Mouse (Mus musculus) gastrocnemius, postnatal 14 days (tissue): ENCODE data around the gene Gm42742. TPM values are rescaled to one million over a fixed set of nuclear protein-coding genes. Genes with fewer than 3 reads are reported as not detected.
A peak's percentile ranks its signal among the peaks of the same experiment; 100 is the strongest.

Experiments
- DNase-seq: peaks from one replicate; pipeline ENCODE4 v3.0.0; 2021; ENCODE audit warnings: mixed read lengths
- intact Hi-C: fragments of 180-260 bp; cut with DNase I; formaldehyde crosslinking; loops from one replicate; pipeline ENCODE4 v1.15.1; 2025; ENCODE audit warnings: low total_unique reads
- total RNA-seq, 2 experiments: library from RNA; stranded (reverse); gene quantifications; 2 replicates each; pipeline ENCODE4 v1.2.3; 2021

Gene Gm42742
- total RNA-seq, 2 experiments from 2014 or later = 11.1 to 11.6 TPM

DNA sequence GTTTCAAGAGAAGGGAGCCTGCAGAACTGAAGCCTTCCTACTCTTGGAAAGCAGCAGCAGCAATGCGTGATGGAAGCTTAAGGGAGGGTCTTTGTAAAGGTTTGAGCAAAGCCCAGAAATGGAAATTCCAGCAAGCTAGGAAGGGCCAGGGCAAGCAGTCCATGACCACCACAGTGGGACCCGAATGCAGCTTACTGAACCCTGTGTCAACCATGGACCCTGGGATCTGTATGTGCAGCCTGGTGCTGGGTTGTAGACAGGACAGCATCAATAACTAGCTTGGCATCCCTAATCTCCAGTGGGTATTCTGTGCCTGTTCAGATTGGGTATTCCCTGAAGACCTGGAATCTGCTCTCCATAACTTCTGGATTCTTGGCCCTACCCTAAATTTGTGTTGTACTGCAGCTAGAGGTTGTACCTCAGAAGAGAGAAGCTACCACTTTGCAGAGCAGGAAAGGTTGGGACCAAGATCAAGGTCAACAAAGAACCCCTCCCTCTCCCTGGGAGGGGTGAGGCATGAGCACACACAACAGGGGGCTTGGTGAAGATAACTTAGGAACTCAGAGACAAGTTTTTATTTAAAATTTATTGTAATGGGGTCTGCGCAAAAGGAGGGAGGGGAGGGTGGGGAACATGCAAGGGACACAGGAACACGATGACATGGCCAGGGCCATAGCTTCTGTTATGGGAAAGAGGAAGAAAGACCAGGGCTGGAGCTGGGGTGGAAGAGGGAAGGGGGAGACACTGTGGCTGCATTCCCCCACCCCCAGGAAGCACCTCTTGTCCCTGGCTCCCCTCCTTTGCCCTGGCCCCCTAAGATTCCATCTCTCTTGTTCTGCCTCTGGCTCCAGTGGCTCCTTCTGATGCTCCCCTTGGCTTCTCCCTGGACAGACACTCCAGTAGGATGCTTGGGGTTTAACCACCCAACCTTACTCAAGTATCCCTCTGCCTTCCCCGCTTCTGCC lies 948 bp upstream of the Gm42742 start:
- intact Hi-C loops = no loop called here
- DNase-seq = no peak

DNA sequence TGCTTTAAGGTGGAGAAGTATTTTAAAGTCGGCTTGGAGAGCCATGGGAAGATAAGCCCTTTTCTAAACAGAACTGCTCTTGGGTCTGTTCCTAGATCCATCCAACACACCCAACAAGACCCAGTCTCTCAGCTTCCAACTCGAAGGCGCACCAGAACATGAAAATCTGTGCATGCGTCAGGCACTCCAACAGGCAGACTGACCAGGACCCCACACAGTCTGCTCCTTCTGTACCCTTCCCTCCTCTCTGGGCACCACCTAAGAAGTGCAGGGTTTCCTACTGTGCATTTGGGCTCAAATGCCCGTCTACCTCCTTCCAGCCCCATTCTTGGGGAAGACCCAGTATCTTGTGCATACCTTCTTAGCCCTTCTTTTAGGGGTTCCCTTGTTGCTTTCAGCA lies 406 bp downstream of the Gm42742 start:
- no peak for DNase-seq
- intact Hi-C loops = no loop called here

DNA sequence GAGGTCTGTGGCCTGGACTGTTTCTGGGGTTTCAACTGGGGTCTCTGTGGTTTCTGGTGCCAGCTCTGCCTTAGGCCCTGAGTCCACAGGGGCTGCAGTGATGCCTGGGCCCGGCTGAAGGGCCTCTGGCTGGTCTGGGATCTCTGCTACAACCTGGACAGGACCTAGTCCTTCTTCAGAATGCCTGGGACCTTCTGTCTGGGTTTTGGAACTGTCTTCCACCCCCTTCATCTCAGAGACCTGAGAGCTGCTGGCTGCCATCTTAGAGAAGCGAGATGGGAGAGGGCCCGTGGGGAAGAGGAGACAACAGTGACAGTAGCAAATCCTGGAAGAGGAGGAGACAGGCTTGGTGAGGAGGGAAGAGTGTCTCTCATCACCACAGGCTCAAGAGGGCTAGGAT lies 866 bp downstream of the Gm42742 start:
- intact Hi-C loops = no loop called here
- no peak for DNase-seq

DNA sequence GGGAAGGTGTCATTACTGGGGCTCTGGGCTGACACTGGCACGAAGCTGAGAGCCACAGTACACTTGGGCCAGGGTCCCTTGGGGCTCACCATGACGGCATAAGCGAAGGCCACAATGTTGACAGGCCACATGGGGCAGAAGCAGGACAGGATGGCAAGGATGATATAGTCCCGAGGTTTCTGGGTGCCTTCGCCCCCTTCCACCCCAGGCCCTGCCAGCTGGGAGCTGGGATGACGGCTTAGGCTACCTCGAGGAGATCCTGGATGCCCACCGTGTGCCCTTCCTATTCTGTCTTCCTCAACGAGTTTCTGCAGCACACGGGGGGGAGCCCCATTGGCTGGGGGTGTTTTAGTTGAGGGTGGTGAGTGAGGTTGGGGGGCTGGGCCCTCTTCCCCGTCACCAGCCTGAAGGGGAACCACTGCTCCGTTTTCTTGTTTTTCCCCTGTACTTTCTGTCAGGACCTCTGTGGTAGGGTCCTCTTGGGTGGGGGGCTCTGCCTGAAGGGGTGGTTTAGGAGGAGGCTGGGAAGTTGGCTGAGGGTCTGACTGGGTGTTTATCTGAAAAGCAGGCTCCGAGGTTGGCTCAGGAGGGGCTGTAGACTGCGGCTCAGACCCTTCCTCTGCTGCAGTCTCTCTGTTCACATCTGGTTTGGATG lies 1.5 kb downstream of the Gm42742 start:
- intact Hi-C loops = no loop called here
- no peak for DNase-seq

DNA sequence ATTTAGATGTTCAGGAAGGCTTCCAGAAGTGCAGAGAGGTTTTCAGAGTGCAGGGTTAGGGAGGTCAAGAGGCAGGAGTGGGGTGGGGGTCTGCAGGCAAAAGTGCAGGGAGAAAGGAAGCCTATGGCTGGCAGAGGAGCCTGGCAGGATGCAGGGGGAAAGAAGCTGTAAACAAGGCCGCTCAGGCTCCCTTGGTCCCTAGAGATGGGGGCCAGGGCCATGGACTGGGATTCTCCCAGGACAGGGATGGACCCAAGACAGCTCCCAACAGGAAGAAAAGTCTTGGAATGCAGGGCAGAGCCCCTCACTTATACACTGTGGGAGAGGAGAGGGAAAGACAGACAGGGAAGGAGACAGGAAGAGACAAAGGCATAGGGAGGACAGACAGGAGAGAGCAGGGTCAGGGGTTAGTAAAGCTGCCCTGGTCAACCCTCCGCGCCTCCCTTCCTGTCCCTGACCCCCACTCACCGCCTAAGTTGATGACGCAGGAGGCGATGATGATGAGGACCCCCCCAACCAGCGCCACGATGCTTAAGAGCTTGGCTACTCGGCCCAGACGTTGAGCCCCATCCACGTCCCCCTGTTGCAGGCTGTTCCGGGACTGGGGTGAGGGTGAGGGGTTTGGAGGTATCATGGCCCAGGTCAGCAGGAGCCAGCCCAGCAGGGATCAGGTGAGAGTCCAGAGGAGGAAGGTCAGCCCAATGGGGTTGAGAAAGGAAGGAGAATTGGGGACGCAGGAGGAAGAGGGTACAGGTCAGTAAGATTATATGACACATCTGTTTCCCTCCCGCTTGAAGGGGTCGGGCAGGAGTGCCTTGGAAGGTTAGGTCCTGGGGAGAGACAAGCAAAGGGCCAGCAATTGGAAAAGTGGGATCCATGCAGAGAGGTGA lies 2.2 kb downstream of the Gm42742 start:
- intact Hi-C loops = no loop called here
- DNase-seq = no peak

DNA sequence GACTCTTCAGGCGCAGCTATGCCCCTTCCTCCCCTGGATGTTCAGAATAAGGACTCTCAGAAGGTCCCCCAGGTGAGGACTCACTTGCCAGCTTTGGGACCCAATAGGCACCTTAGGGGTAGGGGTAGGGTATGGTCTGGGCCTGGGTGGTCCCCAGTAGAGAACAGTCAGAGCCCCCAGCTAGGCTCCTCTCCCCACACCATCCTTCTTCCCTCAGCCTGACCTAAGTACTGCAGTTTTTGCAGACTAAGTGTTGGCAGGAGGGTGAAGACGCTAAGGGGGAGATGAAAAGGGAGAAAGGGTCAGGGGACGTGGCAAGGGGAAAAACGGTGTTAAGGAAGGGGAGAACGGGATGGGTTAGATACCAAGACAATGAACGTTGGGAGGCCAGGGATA lies 2.9 kb downstream of the Gm42742 start:
- no peak for DNase-seq
- intact Hi-C loops = no loop called here

DNA sequence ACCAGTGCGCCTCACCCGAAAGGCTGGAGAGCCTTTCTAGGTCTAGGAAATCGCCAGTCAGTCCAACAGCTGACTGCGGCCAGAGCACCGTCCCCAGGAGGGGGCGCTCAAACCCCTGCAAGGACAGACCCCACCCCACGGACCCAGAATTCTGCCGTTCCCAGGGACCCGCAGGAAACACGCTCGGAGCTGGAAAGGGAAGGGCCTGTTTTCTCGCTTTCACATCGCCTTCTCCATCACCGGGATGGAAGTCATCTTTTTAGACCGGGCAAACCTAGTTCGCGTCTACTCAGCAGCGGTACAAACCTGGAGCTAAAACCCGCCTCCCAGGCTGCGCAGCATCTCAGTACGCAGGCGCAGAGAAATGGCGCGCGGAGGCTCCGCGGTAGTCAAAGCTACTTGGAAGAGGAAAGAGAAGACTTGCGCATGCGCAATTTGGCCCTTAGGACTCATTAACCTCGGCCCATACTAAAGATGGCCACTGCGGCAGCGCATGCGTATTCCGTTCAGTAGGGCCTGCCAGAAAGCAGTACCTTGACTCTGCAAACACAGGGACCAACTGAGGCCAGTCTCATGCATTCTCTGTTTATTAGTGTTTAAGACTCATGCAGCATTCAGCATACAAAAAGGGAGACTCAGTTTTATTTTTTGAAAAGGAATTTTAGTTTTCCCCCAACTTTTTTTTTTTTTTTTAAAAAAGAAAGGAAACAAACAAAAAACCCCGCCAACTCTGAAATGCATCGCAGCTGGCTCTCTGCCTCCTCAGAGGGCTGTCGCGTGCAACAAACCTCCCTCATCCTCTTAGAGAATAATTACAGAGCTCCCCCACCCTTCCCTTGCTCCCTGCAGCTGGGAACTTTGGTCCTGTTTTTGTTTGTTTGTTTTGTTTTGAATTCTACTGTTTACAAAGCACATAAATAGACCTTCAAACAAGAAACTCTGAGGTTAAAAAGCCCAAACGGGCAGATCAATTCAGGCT lies 3.6 kb downstream of the Gm42742 start, which contains the start of gene Pagr1a:
Gene Pagr1a, minus strand, starts transcription at position 382 of the 979 bp plus-strand sequence.
- DNase-seq = peak; percentile 97
- intact Hi-C loops = no loop called here

DNA sequence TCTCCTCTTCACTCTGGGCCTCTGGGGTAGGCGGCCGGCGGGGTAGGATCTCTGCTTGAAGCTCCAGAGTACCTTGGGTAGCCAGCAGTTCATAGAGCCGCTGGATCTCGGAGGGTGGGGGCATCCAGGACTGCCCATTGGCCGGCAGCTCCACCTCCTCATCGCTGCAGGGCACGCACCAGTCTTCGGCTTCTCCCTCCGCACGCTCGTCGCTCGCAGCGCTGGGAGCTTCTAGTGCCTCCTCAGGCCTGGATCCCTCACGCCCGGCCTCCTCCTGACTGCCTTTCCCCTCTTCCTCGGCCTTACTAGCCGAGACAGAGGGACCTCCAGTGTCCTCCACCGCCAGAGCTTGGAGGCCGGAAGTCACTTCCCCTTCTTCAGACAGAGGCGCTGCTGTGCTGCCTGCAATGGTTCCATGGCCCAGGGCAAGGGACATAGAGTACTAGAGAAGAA lies 4.4 kb downstream of the Gm42742 start:
- DNase-seq = peak; percentile 61
- intact Hi-C loops = no loop called here

DNA sequence TGATC lies 4.6 kb downstream of the Gm42742 start, which contains the start of gene Pagr1b:
Gene Pagr1b, minus strand, starts transcription at position 4 of the 5 bp plus-strand sequence.
- intact Hi-C loops = no loop called here
- DNase-seq = no peak

DNA sequence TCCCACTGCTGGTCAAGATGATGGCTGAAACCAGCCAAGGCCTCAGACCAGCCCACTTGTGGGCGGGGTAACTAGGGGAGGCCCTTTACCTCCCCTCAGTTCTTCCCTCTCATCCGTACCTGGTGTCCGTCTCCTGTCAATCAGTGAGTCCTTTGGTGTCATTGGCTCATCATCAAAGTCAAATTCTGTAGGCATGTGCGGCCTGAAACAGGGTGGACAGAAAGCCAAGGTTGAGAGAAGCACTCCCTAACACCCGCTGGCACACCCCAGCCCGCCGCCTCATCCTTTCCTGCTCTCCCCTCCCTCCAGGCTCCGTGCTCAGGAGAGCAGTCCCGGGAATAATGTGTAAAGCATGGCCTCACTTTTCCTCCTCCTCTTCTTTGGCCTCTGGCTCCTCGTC lies 4.8 kb downstream of the Gm42742 start:
- DNase-seq = no peak
- intact Hi-C loops = no loop called here

DNA sequence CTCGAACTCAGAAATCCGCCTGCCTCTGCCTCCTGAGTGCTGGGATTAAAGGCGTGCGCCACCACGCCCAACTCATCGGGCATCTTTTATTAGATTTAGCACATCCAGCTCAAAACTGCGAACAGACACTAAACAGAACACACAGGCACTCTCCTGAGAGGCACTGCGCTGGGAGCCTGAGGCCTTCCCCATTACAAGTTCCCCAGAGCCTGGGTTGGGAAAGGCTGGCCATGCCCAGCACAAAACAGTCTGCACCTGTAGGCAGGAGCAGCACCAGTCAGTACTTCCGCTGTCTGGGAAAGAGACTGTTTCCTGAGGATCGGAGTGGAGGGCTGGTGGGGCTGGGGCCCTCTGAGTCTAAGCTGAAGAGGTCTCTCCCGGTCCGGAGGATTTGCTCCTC lies 5.9 kb downstream of the Gm42742 start:
- intact Hi-C loops = no loop called here

DNA sequence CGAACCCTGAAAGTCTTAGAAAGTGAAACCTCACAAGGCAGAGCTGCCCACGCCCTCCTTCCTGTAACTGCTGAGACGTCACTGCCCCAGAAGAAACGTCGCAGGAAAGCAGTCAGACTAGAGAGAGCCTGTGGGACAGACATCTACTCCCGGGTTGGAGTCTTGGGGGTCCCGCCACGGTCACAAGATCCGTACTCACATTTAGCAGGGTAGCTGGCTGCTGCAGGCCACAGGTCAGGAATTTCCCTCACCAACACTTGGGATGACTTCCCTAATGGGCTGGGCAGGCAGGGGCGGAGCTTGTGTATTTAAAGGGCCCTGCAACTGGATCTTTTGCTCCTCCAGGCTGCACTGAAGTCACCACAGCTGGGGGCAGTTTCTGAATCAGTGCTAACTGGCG lies 6.6 kb downstream of the Gm42742 start, which contains the start of gene Mvp:
Gene Mvp, minus strand, starts transcription at position 302 of the 400 bp plus-strand sequence.
- peak; percentile 69 for DNase-seq
- intact Hi-C loops = no loop called here

More for the DNA sequence above, 5.9 kb downstream of the Gm42742 start:
- DNase-seq = no peak

DNA sequence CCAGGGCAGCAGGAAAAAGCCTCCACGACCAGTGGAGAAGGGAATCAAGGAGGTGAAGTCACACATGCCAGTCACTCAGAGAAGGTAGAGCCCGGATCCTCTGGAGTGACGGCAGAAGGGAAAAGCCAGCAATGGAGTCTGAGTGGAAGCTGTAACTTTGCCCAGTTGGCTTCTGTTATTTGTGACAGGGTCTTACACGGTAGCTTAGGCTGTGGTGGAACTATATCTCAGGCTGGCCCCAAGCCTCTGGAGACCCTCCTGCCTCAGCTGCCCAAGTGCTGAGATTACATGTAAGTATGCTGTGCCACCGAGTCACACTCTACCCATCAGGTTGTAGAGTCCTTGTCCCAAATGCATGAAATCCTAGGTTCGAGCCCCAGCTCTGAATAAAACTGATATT lies 7.5 kb downstream of the Gm42742 start:
- intact Hi-C loops = no loop called here
- no peak for DNase-seq

DNA sequence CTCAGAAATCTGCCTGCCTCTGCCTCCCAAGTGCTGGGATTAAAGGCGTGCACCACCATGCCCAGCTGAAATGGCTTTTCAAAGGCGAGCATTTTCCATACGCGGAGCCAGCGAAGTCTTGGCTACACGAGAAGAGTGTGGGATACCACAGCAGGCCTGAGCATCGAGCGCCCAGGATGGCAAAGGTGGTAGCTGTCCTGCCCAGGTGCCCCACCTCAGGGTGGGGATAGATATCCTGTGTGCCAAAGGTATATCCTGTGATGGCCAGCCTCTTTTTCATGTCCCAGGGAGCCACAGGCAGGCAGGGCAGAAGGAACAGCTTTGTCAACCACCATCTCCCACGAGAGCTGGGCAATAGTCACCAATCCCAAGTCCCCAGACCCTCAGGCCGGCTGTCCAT lies 8.1 kb downstream of the Gm42742 start:
- no peak for DNase-seq
- intact Hi-C loops = no loop called here

DNA sequence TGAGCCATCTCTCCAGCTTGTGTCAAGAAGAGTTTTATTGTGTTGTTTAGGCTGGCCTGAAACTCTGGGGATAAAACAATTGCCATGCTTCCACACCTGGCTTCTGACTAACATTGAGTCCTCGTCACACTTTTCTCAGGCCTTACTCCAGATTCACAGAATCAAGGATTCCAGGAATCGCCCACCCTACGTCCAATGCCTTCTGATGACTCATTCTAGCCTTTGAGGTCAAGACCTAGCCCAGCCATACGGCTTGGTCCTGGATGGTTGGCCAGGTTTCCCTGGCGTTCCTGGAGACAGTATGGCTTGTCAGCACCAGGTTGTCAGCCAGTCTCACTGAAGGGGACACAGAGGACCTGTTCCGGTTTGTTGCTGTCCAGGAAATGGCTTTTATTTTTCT lies 8.5 kb downstream of the Gm42742 start:
- DNase-seq = no peak
- intact Hi-C loops = no loop called here

DNA sequence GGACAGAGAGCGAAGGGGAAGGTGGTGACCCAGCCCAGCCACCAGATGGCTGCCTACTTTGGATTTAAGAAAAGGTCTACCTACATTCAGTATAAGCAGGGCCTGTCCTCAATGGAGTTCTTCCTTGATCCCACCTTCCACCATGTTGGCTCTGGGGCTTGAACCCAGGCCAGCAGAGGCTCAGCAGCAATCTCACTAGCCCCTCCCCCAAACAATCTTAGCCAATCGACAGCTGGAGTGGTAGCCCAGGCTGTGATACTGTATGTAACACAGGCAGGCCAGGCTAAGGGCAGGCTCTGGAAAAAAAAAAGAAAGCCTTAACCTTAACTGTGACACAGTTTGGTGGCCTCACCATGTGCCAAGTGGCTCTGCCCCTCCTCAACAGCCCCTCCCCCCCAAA lies 9.2 kb downstream of the Gm42742 start:
- intact Hi-C loops = no loop called here
- DNase-seq = no peak

DNA sequence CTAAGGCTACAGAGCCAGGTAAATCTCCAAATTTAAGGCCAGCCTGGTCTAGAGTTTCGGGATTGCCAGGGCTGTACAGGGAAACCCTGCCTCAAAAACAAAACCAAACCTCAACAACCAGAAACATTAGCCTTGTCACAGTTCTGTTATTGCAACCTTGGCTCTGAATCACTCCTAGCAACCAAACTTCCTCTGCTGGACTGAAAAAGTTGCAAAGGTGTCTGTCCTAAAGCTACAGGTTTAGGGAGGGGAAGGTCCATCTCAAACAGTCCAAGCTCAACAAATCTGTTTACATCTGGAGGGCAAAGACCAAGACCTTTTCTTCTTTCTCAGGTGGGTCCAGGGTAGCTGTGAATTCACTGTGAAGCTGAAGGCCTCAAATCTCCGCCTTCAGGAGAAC lies 9.8 kb downstream of the Gm42742 start:
- intact Hi-C loops = no loop called here
- no peak for DNase-seq

DNA sequence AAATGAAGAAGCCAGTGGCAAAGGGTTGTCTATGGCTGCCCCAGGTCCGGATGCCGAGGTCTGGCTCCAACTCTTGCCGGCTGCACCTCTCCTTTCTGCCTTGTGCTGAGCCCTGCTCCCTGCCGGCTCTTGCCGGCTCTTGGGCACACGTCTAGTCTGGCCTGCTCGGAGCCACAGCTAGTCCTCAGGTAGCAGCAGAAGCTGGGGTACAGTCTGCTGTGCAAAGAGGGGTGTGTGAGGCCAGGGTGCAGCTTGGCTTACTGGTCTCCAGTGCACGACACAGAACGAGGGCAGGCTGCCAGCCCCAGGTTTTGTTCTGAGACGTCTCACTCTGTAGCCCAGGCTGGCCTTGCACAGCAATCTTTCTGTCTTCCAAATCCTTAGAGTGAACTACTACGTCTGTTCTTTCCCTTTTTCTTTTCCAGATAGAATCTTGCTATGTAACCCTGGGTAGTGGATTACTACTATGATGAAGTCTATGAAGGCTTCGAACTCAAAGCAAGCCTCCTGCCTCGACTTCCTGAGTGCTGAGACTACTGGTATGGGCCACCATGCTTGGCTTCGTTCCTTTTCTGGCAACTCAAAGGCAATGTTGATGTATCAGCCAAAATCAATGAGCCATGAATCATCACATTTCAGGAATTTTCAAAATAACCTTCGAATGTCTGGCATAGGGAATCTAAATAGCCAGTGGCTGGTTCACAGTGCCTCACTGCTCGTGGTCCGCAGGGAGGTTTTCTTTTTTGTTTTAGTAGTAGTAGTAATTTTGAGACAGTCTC lies 11.4 kb downstream of the Gm42742 start:
- no peak for DNase-seq
- intact Hi-C loops = no loop called here
